Comparison of ENCODE assay signal across 16 mouse cellular contexts in genomic region chr11:88479498-88479897, GRCm38 (mm10).
DNase-seq lines count a peak whose midpoint lies in the region; ATAC-seq and TF ChIP-seq lines count a peak whose summit lies in the region.
"Had no signal": no experiment of that assay in that cellular context is flagged by ENCODE, and none has a peak within 500 bp of the region (broad histone marks: within the 10 kb centered on the region; RNA-seq: fewer than 3 reads in every experiment).

No protein-coding gene starts in this region.

- no peak for ATAC-seq in heart, embryonic 13.5 days (ENCODE audit: extremely low read depth, insufficient number of reproducible peaks, low FRiP score, low TSS enrichment)

- dilution Hi-C loops in CH12.LX (cut with MboI; ENCODE audit: extremely low pct_ligation_motif_present, extremely low pct_unique_long_range_greater_than_20kb, low sequenced_read_pairs), result no loop called here

- no peaks in the 10 kb centered on the region for H3K9me3 ChIP-seq in heart, embryonic 13.5 days
- no peaks in the 10 kb centered on the region for H3K9me3 ChIP-seq in CH12.LX (replicated peaks; ENCODE audit: low read length)
- H3K9me3 ChIP-seq: embryonic facial prominence, embryonic 12.5 days; stomach, embryonic 15.5 days had no signal

- H3K79me2 ChIP-seq in CH12.LX (replicated peaks; ENCODE audit: control insufficient read depth, extremely low read depth, insufficient read depth, poor library complexity, severe bottlenecking), result no peaks in the 10 kb centered on the region

- WGBS in heart, embryonic 13.5 days, result 83% methylated on average over 5 of the region's 5 CpGs

- peak overlapping the region; percentile 63; the same call in 1 of the 2 replicates for H3K27ac ChIP-seq in heart, embryonic 13.5 days (replicated peaks)
- H3K27ac ChIP-seq in CH12.LX (ENCODE audit: insufficient read depth, low read depth), result no peak overlapping the region
- H3K27ac ChIP-seq: embryonic facial prominence, embryonic 12.5 days; macrophage; stomach, embryonic 15.5 days had no signal

- H3K4me2 ChIP-seq in heart, embryonic 13.5 days, result no peak overlapping the region
- no peak overlapping the region for H3K4me2 ChIP-seq in CH12.LX (ENCODE audit: insufficient read depth, low read depth, poor library complexity, severe bottlenecking)
- H3K4me2 ChIP-seq: embryonic facial prominence, embryonic 12.5 days; stomach, embryonic 15.5 days had no signal

- in situ Hi-C loops in CH12.LX (cut with MboI; ENCODE audit: low pct_ligation_motif_present, low pct_unique_long_range_greater_than_20kb, low sequenced_read_pairs), result no loop called here

- TF ChIP-seq POLR2A in CH12.LX (IDR thresholded peaks at IDR 0.05; ENCODE audit: low read depth, low read length), result no peak

- H3K4me1 ChIP-seq in heart, embryonic 13.5 days, result peaks cover 93% of the 10 kb centered on the region
- peaks cover 28 to 71% of the 10 kb centered on the region in 2 experiments for H3K4me1 ChIP-seq in CH12.LX (ENCODE audit: control insufficient read depth in 1 of 2, insufficient read depth in 2 of 2)

- DNase-seq in heart, adult 18-20 months, result no peak
- peak; percentile 76 for DNase-seq in CH12.LX (ENCODE audit: extremely low read depth)
- peak; percentile 23 for DNase-seq in fibroblast of lung, adult 2 months (ENCODE audit: low read depth)
- peak; percentile 71 for DNase-seq in lung, postnatal 36 days
- DNase-seq in layer of hippocampus, adult 9-10 months (ENCODE audit: low spot score), result no peak
- DNase-seq in thymus, postnatal 10 days (ENCODE audit: low spot score in 2 of 2), result no peak
- DNase-seq: adrenal gland, adult 2 months; cerebellum, postnatal 25 days; heart, postnatal 10 days; kidney, adult 18-20 months; liver; thymus, postnatal 36 days had no signal

- no peak for TF ChIP-seq CTCF in CH12.LX (conservative IDR thresholded peaks at IDR 0.05 in 1 of 2, IDR thresholded peaks at IDR 0.05 in 1 of 2; ENCODE audit: low read depth in 2 of 2, low read length in 2 of 2)

- no peaks in the 10 kb centered on the region for H3K27me3 ChIP-seq in heart, embryonic 13.5 days (replicated peaks)
- H3K27me3 ChIP-seq in CH12.LX (replicated peaks), result no peaks in the 10 kb centered on the region
- H3K27me3 ChIP-seq: embryonic facial prominence, embryonic 12.5 days; stomach, embryonic 15.5 days had no signal

- H3K9ac ChIP-seq in heart, embryonic 13.5 days, result no peak overlapping the region
- H3K9ac ChIP-seq in CH12.LX (ENCODE audit: insufficient read depth, low read depth), result no peak overlapping the region
- H3K9ac ChIP-seq: embryonic facial prominence, embryonic 12.5 days; stomach, embryonic 15.5 days had no signal

- TF ChIP-seq RAD21 in CH12.LX (IDR thresholded peaks at IDR 0.05; ENCODE audit: low read depth, low read length), result no peak; the same call in 1 of the 2 replicates

- H3K4me3 ChIP-seq in heart, embryonic 13.5 days, result no peak overlapping the region
- no peak overlapping the region for H3K4me3 ChIP-seq in CH12.LX (replicated peaks in 1 of 3; ENCODE audit: low read depth in 2 of 3, low read length in 2 of 3, poor library complexity in 1 of 3)
- H3K4me3 ChIP-seq: embryonic facial prominence, embryonic 12.5 days; stomach, embryonic 15.5 days had no signal

- peak; percentile 74 for TF ChIP-seq EP300 in CH12.LX (IDR thresholded peaks at IDR 0.05; ENCODE audit: low read length)

- H3K36me3 ChIP-seq in heart, embryonic 13.5 days, result 0 out of 2 replicates have a peak, but pooled peaks cover 5% of the 10 kb centered on the region
- peaks cover 16 to 63% of the 10 kb centered on the region in 2 experiments for H3K36me3 ChIP-seq in CH12.LX (replicated peaks in 1 of 2; ENCODE audit: control insufficient read depth in 1 of 2, insufficient read depth in 1 of 2, low read length in 1 of 2)
- H3K36me3 ChIP-seq: embryonic facial prominence, embryonic 12.5 days; stomach, embryonic 15.5 days had no signal

TF ChIP-seq in CH12.LX, 34 proteins besides CTCF, POLR2A, EP300 and RAD21:
- TF ChIP-seq JUN (IDR thresholded peaks at IDR 0.05; ENCODE audit: insufficient read depth, low read depth, low read length) (peak; percentile 20; the same call in 1 of the 2 replicates), TCF12 (IDR thresholded peaks at IDR 0.05; ENCODE audit: low read depth, low read length) (0 out of 2 replicates have a peak, but pooled peaks have one; percentile 34), IRF4 (IDR thresholded peaks at IDR 0.05; ENCODE audit: low read depth, low read length) (peak; percentile 90), ETS1 (conservative IDR thresholded peaks at IDR 0.05; ENCODE audit: low read depth, low read length) (peak; percentile 58; the same call in 1 of the 2 replicates), E2F4 (IDR thresholded peaks at IDR 0.05; ENCODE audit: insufficient replicate concordance, low read depth, low read length) (no peak), JUND (conservative IDR thresholded peaks at IDR 0.05; ENCODE audit: low read depth, low read length) (0 out of 2 replicates have a peak, but pooled peaks have one; percentile 29)

Comparison
In these comparisons a context has a peak if more than half of its experiments do, and no peak if none do; other contexts are left out.
1. DNase-seq: peak in CH12.LX (single experiment), fibroblast of lung, adult 2 months (single experiment) and lung, postnatal 36 days (single experiment); none in heart, adult 18-20 months (0 of 2), layer of hippocampus, adult 9-10 months (single experiment) and thymus, postnatal 10 days (0 of 2).